Mouse (Mus musculus) hindbrain, postnatal 0 days (tissue): Measurements from ENCODE around the gene Alk. TPM values are rescaled to one million over a fixed set of nuclear protein-coding genes. Genes with fewer than 3 reads are reported as not detected.

ENCODE experiments used
- ATAC-seq: fragments of 200-750 bp; cut with Nextera tagmentation; 2 replicates; pipeline ENCODE4 v1.8.0; 2017; ENCODE audit warnings: mild to moderate bottlenecking, moderate TSS enrichment, moderate library complexity
- DNase-seq: peaks from one replicate; pipeline ENCODE4 v3.0.0-alpha.2; 2015; ENCODE audit warnings: low spot score
- H3K27ac ChIP-seq: fragments of 300-500 bp; sonication (generic); 2 replicates; pipeline ENCODE4 v1.5.1; 2014; ENCODE audit warnings: mild to moderate bottlenecking
- H3K27me3 ChIP-seq: fragments of 300-500 bp; sonication (generic); 2 replicates; pipeline ENCODE4 v1.6.1; 2014; ENCODE audit warnings: low read length, mixed read lengths; ENCODE audit not compliant: insufficient read depth
- H3K36me3 ChIP-seq: fragments of 300-500 bp; sonication (generic); 2 replicates; pipeline ENCODE4 v1.6.1; 2014; ENCODE audit warnings: low read length, mixed read lengths; ENCODE audit not compliant: insufficient read depth
- H3K4me1 ChIP-seq: fragments of 300-500 bp; sonication (generic); 2 replicates; pipeline ENCODE4 v1.6.1; 2014; ENCODE audit warnings: antibody characterized with exemption, low read length, mixed read lengths; ENCODE audit not compliant: insufficient read depth
- H3K4me2 ChIP-seq: fragments of 300-500 bp; sonication (generic); 2 replicates; pipeline ENCODE4 v1.6.1; 2014; ENCODE audit warnings: low read depth, mild to moderate bottlenecking, low read length, moderate library complexity, mixed read lengths
- H3K4me3 ChIP-seq: fragments of 300-500 bp; sonication (generic); 2 replicates; pipeline ENCODE4 v1.5.1; 2014; ENCODE audit warnings: low read length
- H3K9ac ChIP-seq: fragments of 300-500 bp; sonication (generic); replicated peaks from 2 replicates; pipeline ENCODE4 v1.6.1; 2014; ENCODE audit warnings: mild to moderate bottlenecking, low read length, moderate library complexity, mixed read lengths
- H3K9me3 ChIP-seq: fragments of 300-500 bp; sonication (generic); 2 replicates; pipeline ENCODE4 v1.6.1; 2016; ENCODE audit warnings: low read length, mixed read lengths
- CTCF ChIP-seq: IDR thresholded peaks from 2 replicates; pipeline ENCODE4 v1.5.1; 2016; ENCODE audit warnings: antibody characterized with exemption, control low read depth, low read depth
- WGBS: fragments of 180-500 bp; shearing (Covaris S2); extraction: QIAGEN DNeasy Blood & Tissue Kit; methylation state at CpG from one replicate; pipeline ENCODE4 v1.1.7; 2014; 5-methylcytosine and 5-hydroxymethylcytosine counted together
- polyA plus RNA-seq: library from polyadenylated mRNA; unstranded; fragments of >200 nt; fragmentation: Nextera tagmentation; extraction: Ambion mirVana; gene quantifications from 2 replicates; pipeline ENCODE4 v1.2.1, GENCODE M21; 2015
- total RNA-seq: library from RNA; depleted of rRNA; stranded (reverse); fragments of >200 nt; gene quantifications from 2 replicates; pipeline ENCODE4 v1.2.3, GENCODE M21; 2014

Alk gene
- total and polyA plus RNA-seq, 2 experiments from 2014 or later = 3.4 to 17.1 TPM

DNA sequence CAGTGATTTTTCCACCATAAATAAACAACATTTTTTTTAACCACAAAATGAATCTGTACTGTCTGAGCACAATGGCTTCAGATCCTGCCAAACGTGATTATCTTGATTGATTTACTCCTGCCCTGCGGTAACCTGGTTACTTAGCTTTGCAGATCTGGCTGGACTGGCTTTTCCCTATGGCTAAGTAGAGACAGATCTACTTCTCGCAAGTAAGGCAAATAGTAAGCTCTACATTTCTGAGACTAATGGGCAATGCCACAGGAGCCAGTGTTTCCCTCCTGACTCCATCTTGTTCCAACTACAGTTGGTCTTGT is 311.2 kb downstream of the Alk start:
- H3K4me2 ChIP-seq = no peak overlapping the region
- no peaks in the 10 kb centered on the region for H3K9me3 ChIP-seq
- TF ChIP-seq CTCF = no peak
- no peaks in the 10 kb centered on the region for H3K27me3 ChIP-seq
- H3K9ac ChIP-seq = no peak overlapping the region
- WGBS = 54% methylated on average over 3 of the region's 3 CpGs
- no peaks in the 10 kb centered on the region for H3K36me3 ChIP-seq
- H3K4me1 ChIP-seq = no peaks in the 10 kb centered on the region
- H3K4me3 ChIP-seq = no peak overlapping the region
- ATAC-seq = no peak
- DNase-seq = no peak
- no peak overlapping the region for H3K27ac ChIP-seq

DNA sequence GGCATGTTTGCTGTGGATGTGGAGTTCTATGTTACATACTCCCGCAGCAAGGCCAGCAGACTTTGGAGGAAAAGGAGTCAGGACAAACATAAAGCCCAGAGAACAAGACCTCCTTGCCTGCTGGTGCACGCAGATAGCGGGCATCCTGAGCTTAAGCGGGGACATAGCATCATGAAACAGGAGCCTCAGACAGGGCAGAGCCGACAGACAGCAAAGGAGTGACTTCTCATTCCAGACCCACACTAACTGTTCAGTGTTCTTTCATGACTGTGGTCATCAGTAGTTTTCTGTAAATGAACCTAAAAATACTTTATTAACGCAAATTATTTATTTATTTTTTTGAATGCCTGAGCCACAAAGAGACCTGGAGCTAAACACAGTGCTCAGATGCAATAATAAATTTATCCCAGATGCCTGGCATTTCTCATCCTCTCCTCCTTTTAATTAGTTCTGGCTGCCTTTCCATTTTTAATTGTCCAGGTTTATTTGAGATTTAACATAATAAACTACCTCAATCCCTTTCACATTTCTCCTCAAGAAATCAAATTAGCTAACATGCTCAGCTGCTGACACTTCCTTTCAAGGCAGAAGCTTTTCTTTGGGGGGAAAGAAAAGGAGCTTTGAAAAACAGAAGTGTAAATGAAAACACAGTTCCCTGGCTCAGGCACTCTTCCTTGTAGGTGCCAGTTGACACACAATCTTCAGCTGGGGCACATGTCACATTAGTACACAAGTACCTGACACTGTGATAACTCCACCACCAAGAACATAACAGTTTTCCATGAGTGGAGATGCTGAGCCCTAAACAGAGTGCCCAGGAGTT is 311.8 kb downstream of the Alk start:
- TF ChIP-seq CTCF = no peak
- WGBS = 75% methylated on average over 6 of the region's 6 CpGs
- Histone ChIP-seq H3K4me2 (no peak overlapping the region), H3K4me1 (no peaks in the 10 kb centered on the region), H3K27me3 (no peaks in the 10 kb centered on the region), H3K36me3 (no peaks in the 10 kb centered on the region), H3K27ac (no peak overlapping the region), H3K9me3 (no peaks in the 10 kb centered on the region), H3K9ac (no peak overlapping the region), H3K4me3 (no peak overlapping the region)
- no peak for ATAC-seq
- no peak for DNase-seq

DNA sequence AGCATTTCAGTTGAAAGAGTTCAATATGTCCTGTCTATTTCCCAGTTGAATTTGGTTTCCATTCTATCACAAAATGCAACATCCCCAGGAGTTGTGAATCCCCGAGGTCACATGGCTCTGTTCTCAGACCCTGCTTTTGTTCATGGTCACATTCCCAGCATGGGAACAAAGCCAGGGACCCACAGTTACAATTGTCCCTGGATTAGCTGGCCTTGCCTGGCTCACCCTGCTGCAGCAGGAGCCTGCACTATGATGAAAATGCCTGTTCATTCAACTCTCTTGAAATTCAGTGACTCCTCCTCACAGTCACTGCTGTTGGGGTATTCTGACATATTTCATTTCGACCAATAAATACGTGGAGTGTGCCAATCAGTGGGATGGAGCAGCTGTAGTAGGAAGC is 318.5 kb downstream of the Alk start:
- DNase-seq (no peak), ATAC-seq (no peak)
- H3K9me3 ChIP-seq = no peaks in the 10 kb centered on the region
- H3K36me3 ChIP-seq = no peaks in the 10 kb centered on the region
- H3K27me3 ChIP-seq = no peaks in the 10 kb centered on the region
- H3K4me1 ChIP-seq = no peaks in the 10 kb centered on the region
- no peak overlapping the region for H3K4me2 ChIP-seq
- 18% methylated on average over 3 of the region's 3 CpGs for WGBS
- TF ChIP-seq CTCF = no peak
- H3K27ac ChIP-seq = no peak overlapping the region
- H3K4me3 ChIP-seq = no peak overlapping the region
- no peak overlapping the region for H3K9ac ChIP-seq

DNA sequence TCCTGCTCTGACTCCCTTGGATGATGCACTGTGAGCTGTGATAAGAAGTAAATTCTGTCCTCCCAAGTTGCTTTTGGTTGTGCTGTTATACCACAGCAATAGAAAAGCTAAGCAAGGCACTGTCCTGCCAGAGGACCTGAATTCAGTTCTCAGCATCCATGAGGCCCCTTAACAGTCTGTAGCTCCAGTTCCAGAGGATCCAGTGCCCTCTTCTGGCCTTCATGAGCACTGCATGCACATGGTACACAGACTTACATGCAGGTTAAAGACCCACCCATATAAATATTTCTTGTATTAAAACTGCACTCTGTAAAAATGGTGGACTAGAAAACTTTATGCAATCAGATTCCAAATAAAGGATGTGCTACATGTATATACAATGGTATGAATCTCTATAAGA is 326.1 kb downstream of the Alk start:
- Histone ChIP-seq H3K27me3 (no peaks in the 10 kb centered on the region), H3K4me3 (no peak overlapping the region), H3K9me3 (no peaks in the 10 kb centered on the region), H3K9ac (no peak overlapping the region), H3K36me3 (no peaks in the 10 kb centered on the region), H3K4me2 (no peak overlapping the region), H3K27ac (no peak overlapping the region), H3K4me1 (no peaks in the 10 kb centered on the region)
- TF ChIP-seq CTCF = 0 out of 2 replicates have a peak, but pooled peaks have one; percentile 15
- ATAC-seq (no peak), DNase-seq (no peak)

GRCm38 (mm10) chr17:72276778-72277177 is 327.6 kb downstream of the Alk start:
- Histone ChIP-seq H3K27ac (no peak overlapping the region), H3K4me1 (no peaks in the 10 kb centered on the region), H3K4me2 (no peak overlapping the region), H3K36me3 (no peaks in the 10 kb centered on the region), H3K4me3 (no peak overlapping the region), H3K9ac (no peak overlapping the region), H3K27me3 (no peaks in the 10 kb centered on the region), H3K9me3 (no peaks in the 10 kb centered on the region)
- no peak for TF ChIP-seq CTCF
- WGBS = 81% methylated on average over 6 of the region's 6 CpGs
- DNase-seq = no peak
- no peak for ATAC-seq

GRCm38 (mm10) chr17:72275391-72275904 is 329.0 kb downstream of the Alk start:
- TF ChIP-seq CTCF = no peak
- no peak for DNase-seq
- Histone ChIP-seq H3K36me3 (no peaks in the 10 kb centered on the region), H3K27me3 (no peaks in the 10 kb centered on the region), H3K9ac (no peak overlapping the region), H3K4me1 (no peaks in the 10 kb centered on the region), H3K9me3 (no peaks in the 10 kb centered on the region), H3K4me3 (no peak overlapping the region), H3K4me2 (no peak overlapping the region), H3K27ac (no peak overlapping the region)
- no peak for ATAC-seq
- WGBS = 76% methylated on average over 8 of the region's 8 CpGs

DNA sequence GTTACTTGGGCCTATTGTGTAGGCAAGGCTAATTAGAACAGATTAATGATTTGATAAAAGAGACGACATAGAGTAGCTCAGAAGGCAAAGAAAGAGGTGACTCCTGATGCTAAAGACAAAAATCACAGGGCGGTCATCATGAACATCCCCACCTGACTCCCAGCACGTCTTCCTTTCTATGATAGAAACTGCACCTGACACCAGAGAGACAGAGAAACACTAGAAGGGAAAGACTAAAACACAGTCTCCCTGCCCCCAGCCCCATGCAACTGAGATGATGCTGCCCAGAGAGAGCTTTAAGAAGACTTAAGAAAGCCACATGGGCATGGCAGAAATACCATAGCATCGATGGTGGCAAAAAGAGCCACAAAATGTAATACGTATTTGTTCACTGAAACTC is 330.2 kb downstream of the Alk start:
- H3K4me3 ChIP-seq = no peak overlapping the region
- WGBS = 90% methylated on average over 5 of the region's 5 CpGs
- H3K4me1 ChIP-seq = no peaks in the 10 kb centered on the region
- H3K36me3 ChIP-seq = no peaks in the 10 kb centered on the region
- DNase-seq (no peak), ATAC-seq (no peak)
- no peak for TF ChIP-seq CTCF
- H3K27me3 ChIP-seq = no peaks in the 10 kb centered on the region
- H3K4me2 ChIP-seq = no peak overlapping the region
- no peak overlapping the region for H3K9ac ChIP-seq
- no peak overlapping the region for H3K27ac ChIP-seq
- H3K9me3 ChIP-seq = no peaks in the 10 kb centered on the region
